Mouse (Mus musculus) layer of hippocampus, adult 9-10 months (tissue): ENCODE data around the gene Tsg101.

Experiments used
- DNase-seq: peaks from one replicate; pipeline ENCODE4 v3.0.0; 2022; ENCODE audit warnings: low spot score

The Tsg101 gene

GRCm38 (mm10) chr7:46876841-46877240 lies 42.9 kb downstream of the Tsg101 start:
- DNase-seq: no peak

DNA sequence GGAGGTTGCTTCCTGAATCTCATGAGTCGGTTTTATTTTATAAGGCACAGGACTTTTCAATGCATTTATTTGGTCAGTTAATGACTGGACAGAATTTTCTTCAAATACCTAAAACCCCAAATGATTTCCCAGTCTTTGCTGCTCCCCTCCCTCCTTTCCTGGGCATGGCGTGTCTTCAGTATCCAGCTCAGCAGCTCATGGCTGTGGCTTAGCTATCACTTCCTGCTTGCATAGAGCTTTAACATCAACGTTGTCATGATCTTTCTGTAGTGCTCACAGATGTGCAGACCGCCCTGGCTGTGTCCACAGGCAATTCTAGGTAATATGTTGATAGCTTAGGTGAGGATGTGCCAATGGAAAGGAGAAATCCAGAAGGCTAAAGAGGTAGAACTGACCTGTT lies 47.8 kb downstream of the Tsg101 start:
- DNase-seq: no peak

DNA sequence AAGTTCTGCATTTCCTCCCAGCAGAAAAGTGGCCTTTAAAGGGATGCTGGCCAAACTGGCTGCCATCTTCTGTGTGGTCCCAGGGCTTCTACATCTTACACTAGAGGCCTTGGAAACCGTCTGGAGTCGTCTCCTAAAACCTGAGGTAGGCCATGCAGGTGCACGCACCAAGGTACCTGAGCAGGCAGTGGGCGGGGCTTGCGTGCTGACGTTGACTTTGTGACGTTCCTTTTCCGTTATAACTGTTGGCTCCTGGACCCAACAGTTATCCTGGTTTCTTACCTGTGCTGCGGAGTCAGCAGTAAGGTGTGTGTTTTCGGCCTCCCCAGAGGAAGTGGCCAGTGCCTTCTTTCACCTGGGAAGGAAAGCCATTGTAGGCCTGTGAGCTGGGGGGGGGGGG lies 58.8 kb downstream of the Tsg101 start, which contains the start of gene Ldhc:
Gene Ldhc, plus strand, starts transcription at position 208 of the 400 bp plus-strand sequence.
- no peak for DNase-seq

DNA sequence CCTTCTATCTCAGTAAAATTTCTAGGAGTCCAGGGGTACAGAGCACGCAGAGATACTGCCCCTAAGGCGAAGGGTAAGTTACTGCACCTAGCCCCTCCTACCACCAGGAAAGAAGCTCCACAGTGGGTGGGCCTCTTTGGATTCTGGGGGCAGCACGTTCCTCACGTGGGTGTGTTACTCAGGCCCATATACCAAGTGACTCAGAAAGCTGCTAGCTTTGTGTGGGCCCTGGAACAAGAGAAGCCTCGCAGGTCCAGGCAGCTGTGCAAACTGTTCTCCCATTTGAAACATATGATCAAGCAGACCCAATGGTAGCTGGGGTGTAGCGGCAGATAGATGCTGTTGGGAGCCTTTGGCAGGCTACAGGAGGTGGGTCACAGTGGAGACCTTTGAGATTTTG lies 60.7 kb downstream of the Tsg101 start:
- DNase-seq: no peak

GRCm38 (mm10) chr7:46857436-46857835 lies 62.3 kb downstream of the Tsg101 start:
- DNase-seq: no peak

DNA sequence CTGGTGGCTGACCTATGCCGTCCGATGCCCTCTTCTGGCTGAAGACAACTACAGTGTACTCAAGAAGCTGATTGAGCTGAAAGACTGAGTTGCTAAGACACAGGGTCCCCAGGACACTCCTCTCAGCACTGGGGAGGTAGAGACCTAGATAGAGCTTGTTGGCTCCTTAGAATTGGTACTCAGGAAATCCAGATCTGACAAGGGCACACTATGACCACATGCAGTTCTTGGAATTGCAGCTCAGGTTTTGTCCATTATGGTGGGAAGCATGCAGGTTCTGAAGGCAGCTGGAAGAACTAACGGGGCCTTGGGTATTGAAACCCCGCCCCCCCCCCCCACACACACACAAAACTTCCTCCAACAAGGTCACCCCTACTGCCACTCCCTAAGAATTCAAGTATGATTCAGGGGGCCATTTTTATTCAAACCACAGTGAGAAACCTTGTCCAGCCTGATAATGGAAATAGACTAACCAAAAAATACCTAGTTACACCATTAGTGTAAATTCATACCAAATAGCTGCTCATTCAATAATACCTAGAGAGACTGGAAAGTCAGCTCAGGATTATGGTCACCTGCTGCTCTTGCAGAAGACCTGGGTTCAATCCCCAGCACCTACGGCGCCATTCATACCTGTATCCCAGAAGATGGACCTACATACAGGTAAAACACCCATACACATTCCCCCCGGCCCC lies 63.8 kb downstream of the Tsg101 start:
- no peak for DNase-seq

DNA sequence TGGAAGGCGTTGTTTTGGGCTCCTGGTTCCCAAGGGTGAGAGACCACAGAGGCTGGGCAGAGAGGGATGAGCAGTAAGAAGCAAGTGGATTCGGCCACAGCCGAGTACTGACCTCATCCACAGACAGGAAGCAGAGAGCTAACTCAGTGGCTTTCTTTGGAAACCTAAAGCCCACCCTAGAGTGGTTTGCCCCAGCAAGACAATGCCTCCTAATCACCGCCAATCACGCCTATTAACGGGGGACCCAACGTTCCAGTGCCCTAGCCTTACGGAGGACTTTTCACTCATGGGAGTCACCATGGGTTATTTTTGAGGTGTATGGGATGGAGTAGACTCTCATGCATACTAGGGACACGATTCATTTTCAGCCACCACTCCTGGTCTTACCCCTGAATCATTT lies 66.4 kb downstream of the Tsg101 start:
- no peak for DNase-seq

GRCm38 (mm10) chr7:46852666-46853065 lies 67.1 kb downstream of the Tsg101 start:
- DNase-seq: no peak

DNA sequence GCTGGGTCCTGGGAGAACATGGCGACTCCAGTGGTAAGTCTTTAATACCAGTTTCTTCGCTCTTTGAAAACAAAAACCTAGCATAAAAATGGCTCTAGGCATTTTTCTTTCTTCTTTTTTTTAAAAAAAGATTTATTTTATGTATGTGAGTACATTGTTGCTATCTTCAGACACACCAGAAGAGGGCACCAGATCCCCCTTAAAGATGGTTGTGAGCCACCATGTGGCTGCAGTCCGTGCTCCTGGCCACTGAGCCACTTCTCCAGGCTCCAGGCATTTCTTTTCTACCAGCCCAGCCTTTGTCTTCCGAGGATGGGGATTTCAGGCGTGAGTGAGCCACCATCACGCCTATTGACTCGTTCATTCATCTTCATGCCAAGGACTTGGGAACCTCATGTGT lies 68.7 kb downstream of the Tsg101 start:
- no peak for DNase-seq

DNA sequence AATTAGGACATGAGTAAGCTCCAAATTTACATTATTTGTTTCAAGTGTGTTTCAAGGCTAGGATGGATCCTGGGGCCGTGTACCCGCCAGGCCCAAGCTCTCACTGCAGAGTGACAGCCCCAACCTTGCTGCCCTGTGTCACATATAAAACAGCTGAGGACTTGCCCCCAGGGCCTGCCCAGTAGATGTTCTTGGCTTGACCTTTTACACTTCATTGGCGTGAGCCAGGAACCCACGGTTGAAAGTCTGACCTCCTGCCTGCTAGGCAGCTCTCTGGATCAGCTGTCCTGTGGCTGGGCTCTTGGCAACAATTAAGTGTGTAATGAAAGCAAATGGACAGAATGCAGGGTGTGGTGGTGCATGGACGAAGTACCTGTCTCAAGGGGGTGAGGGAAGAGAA lies 70.5 kb downstream of the Tsg101 start:
- no peak for DNase-seq

- peak; percentile 9 for DNase-seq
Measured at GRCm38 (mm10) chr7:46846486-46847244, 73.1 kb downstream of the Tsg101 start.

DNA sequence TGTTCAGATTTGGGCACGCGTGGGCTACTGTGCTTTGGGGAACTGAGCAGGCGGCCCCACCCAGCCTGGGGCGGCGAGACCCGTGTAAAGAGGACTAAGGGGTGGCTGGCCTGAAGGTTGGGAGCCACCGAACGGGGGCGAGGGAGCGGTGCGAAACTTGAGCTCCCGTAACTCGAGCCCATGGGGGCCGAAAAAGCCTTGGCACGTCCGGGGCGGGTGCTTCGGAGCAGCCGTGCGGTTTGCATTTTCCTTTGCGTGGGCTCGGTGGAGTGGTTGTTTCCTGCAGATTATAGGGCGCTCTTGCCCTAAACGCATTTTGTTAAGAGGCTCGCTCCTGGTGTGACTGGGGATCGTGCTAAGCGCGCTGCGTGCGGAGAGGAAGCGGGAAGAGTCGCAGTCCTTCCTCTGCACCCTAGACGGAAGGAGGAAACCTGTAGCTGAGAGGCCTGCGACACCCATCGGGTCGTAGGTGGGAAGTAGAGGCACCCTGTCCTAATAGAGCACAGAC lies 73.7 kb downstream of the Tsg101 start:
- peak; percentile 11 for DNase-seq

DNA sequence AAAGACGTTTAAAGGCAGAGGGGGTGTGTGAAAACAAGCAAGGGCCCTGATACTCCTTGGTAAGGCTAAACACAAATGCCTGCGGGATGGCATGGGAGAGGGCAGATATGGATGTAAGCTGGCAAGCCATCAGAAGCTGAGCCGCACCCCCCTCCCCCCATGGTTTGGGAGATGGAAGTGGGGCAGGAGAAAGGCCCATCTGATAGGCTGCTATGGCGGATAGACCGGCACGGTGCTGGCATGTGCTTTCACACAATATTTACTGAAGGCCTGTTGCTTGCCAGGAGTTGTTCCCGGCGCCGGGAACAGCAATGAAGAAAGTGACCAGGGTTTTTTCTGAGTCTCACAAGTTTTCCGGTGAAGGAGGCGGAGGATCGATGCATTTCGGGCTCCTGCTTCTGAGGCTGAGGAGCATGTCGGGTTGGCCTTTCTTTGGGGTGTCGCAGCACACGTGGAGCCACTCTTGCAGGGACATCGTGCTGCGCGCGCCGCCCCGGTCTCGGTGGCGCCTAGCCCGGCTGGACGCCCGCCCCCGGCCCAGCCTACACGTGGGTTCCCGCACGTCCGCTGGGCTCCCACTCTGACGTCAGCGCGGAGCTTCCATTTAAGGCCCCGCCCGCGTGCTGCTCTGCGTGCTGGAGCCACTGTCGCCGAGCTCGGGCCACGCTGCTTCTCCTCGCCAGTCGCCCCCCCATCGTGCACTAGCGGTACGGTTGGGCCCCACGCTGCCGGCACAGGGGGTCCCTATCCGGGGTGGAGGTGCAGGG lies 74.4 kb downstream of the Tsg101 start:
- peak; percentile 55 for DNase-seq

DNA sequence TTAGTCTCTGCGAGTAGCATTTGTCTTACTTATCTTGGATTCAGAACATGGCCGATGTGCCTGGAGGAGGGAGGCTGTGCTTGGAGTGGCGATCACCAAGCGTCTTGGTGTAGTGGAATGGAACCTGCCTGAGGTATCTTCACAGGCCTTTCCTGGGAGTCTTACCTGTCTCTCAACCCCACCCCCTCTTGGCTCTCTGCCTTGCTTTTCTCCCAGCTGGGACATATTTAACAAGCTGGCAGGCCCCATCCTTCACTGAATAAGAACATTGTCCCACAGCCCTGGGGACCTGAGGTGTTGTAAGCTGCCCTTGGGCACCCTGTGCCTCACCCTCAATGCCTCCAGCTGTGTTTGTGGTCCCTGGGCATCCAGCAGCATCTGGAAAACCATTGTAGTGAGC lies 76.2 kb downstream of the Tsg101 start:
- DNase-seq: no peak

- no peak for DNase-seq
Measured at GRCm38 (mm10) chr7:46842278-46842677, 77.5 kb downstream of the Tsg101 start.

- no peak for DNase-seq
Measured at GRCm38 (mm10) chr7:46840787-46841525, 78.8 kb downstream of the Tsg101 start, which contains the start of gene Ldha. Gene Ldha (plus strand): TSS chr7:46841475.

- DNase-seq: no peak
Measured at GRCm38 (mm10) chr7:46840326-46840725, 79.4 kb downstream of the Tsg101 start.

GRCm38 (mm10) chr7:46839861-46840260 lies 79.9 kb downstream of the Tsg101 start:
- DNase-seq: no peak

DNA sequence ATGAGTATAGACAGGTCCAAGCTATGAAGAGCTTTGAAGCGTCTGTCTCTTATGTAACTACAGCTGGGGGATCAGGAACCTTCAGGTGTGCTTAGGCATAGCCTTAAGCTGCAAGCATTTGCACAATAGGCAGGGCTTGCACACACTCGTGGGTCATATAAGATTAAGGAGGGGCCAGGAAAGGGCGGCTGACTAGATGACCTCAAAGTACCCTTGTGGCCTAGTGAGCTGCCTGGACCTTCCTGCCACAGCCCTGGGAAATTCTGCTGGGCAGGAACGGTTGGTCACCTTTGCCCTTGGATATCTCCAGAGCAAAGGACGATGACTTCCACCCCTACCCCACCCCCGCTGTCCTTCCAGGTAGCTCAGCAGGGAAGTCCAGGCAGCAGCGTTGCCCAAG lies 80.3 kb downstream of the Tsg101 start:
- DNase-seq: no peak
